Mouse (Mus musculus) MEL (cell line): ENCODE measurements around the gene Sorcs1.

Experiments used
- CHD1 ChIP-seq: IDR thresholded peaks from 2 replicates; pipeline ENCODE4 v1.6.1; 2012; ENCODE audit warnings: low read depth, mild to moderate bottlenecking, inconsistent platforms, low read length, improper control_type of control experiment
- CHD2 ChIP-seq: IDR thresholded peaks from 2 replicates; pipeline ENCODE4 v1.6.1; 2011; ENCODE audit warnings: low read length, improper control_type of control experiment
- CTCF ChIP-seq, 3 experiments: IDR thresholded peaks in 2 of 3; conservative IDR thresholded peaks in 1 of 3; 2 replicates each; pipeline ENCODE4 v1.5.1; 2011 to 2012; ENCODE audit warnings: low read length in 3 of 3, low read depth in 2 of 3, mild to moderate bottlenecking in 2 of 3, improper control_type of control experiment in 1 of 3, inconsistent platforms in 1 of 3, mixed read lengths in 1 of 3, moderate library complexity in 1 of 3; ENCODE audit not compliant: control insufficient read depth in 1 of 3, insufficient read depth in 1 of 3, poor library complexity in 1 of 3, severe bottlenecking in 1 of 3
- ELF1 ChIP-seq: IDR thresholded peaks from 2 replicates; pipeline ENCODE4 v1.6.1; 2014; ENCODE audit warnings: low read depth, mild to moderate bottlenecking, inconsistent platforms, low read length, improper control_type of control experiment, moderate library complexity
- EP300 ChIP-seq, 2 experiments: IDR thresholded peaks; 2 replicates each; pipeline ENCODE4 v1.6.1; 2011; ENCODE audit warnings: improper control_type of control experiment in 2 of 2, low read length in 2 of 2, low read depth in 1 of 2, mild to moderate bottlenecking in 1 of 2
- HCFC1 ChIP-seq: IDR thresholded peaks from 2 replicates; pipeline ENCODE4 v1.6.1; 2012; ENCODE audit warnings: low read depth, mild to moderate bottlenecking, inconsistent platforms, low read length, improper control_type of control experiment, moderate library complexity
- MXI1 ChIP-seq: IDR thresholded peaks from 2 replicates; pipeline ENCODE4 v1.6.1; 2011; ENCODE audit warnings: mild to moderate bottlenecking, low read depth, low read length, improper control_type of control experiment
- POLR2A ChIP-seq, 2 experiments: IDR thresholded peaks; 2 replicates each; pipeline ENCODE4 v1.6.1; 2011 to 2012; ENCODE audit warnings: low read length in 2 of 2, mild to moderate bottlenecking in 2 of 2, control low read depth in 1 of 2, improper control_type of control experiment in 1 of 2, low read depth in 1 of 2, moderate library complexity in 1 of 2; ENCODE audit not compliant: control insufficient read depth in 1 of 2, insufficient read depth in 1 of 2, poor library complexity in 1 of 2
- SMC3 ChIP-seq: IDR thresholded peaks from 2 replicates; pipeline ENCODE4 v1.6.1; 2011; ENCODE audit warnings: low read depth, low read length, improper control_type of control experiment

- TF ChIP-seq CHD1 (no peak), CHD2 (no peak), HCFC1 (no peak), CTCF (IDR thresholded peaks at IDR 0.05 in 2 of 3, conservative IDR thresholded peaks at IDR 0.05 in 1 of 3; ENCODE audit: control insufficient read depth in 1 of 3, insufficient read depth in 1 of 3, low read depth in 2 of 3, low read length in 3 of 3, poor library complexity in 1 of 3, severe bottlenecking in 1 of 3) (no peak), ELF1 (no peak), MXI1 (no peak), EP300 (IDR thresholded peaks at IDR 0.05; ENCODE audit: low read depth in 1 of 2, low read length in 2 of 2) (no peak), SMC3 (no peak), POLR2A (IDR thresholded peaks at IDR 0.05; ENCODE audit: control insufficient read depth in 1 of 2, insufficient read depth in 1 of 2, low read depth in 1 of 2, low read length in 2 of 2, poor library complexity in 1 of 2) (no peak)
Measured at GRCm38 (mm10) chr19:50196592-50196991, 481.9 kb downstream of the Sorcs1 start.
